Mouse (Mus musculus): ENCODE measurements around the gene Sez6l2.

DNA sequence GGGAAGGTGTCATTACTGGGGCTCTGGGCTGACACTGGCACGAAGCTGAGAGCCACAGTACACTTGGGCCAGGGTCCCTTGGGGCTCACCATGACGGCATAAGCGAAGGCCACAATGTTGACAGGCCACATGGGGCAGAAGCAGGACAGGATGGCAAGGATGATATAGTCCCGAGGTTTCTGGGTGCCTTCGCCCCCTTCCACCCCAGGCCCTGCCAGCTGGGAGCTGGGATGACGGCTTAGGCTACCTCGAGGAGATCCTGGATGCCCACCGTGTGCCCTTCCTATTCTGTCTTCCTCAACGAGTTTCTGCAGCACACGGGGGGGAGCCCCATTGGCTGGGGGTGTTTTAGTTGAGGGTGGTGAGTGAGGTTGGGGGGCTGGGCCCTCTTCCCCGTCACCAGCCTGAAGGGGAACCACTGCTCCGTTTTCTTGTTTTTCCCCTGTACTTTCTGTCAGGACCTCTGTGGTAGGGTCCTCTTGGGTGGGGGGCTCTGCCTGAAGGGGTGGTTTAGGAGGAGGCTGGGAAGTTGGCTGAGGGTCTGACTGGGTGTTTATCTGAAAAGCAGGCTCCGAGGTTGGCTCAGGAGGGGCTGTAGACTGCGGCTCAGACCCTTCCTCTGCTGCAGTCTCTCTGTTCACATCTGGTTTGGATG lies 69.1 kb downstream of the Sez6l2 start:
- TF ChIP-seq CTCF (IDR thresholded peaks at IDR 0.05; ENCODE audit: borderline replicate concordance, insufficient read depth, low read depth, low read length) (no peak), POLR2A (IDR thresholded peaks at IDR 0.05; ENCODE audit: borderline replicate concordance, insufficient read depth, low read length) (no peak)

All from cerebellum, adult 2 months (tissue).